8 mouse cellular contexts compared by ENCODE assay signal in genomic region chr4:155220213-155221100, GRCm38 (mm10). TPM values are rescaled to one million over a fixed set of nuclear protein-coding genes. Genes with fewer than 3 reads are reported as not detected.
DNase-seq lines count a peak whose midpoint lies in the region; ATAC-seq and TF ChIP-seq lines count a peak whose summit lies in the region.

No protein-coding gene starts in this region.

- H3K27me3 ChIP-seq in spleen, adult 2 months (ENCODE audit: control insufficient read depth, insufficient read depth, low read length), result no peaks in the 10 kb centered on the region
- no peaks in the 10 kb centered on the region for H3K27me3 ChIP-seq in heart, embryonic 12.5 days (replicated peaks)
- peaks cover 40% of the 10 kb centered on the region for H3K27me3 ChIP-seq in liver, embryonic 12.5 days (replicated peaks)
- no peaks in the 10 kb centered on the region for H3K27me3 ChIP-seq in stomach, embryonic 15.5 days (replicated peaks)

- no peak for TF ChIP-seq POLR2A in spleen, adult 2 months (IDR thresholded peaks at IDR 0.05; ENCODE audit: low read depth, low read length)

- peak overlapping the region; percentile 59 for H3K4me3 ChIP-seq in spleen, adult 2 months (ENCODE audit: extremely low read depth, insufficient read depth, insufficient read length)
- peak overlapping the region; percentile 98 for H3K4me3 ChIP-seq in heart, embryonic 12.5 days
- H3K4me3 ChIP-seq in liver, embryonic 12.5 days, result peak overlapping the region; percentile 70
- H3K4me3 ChIP-seq in stomach, embryonic 15.5 days (replicated peaks), result peak overlapping the region; percentile 79

- peak overlapping the region; percentile 41; the same call in 1 of the 2 replicates for H3K27ac ChIP-seq in spleen, adult 2 months (ENCODE audit: insufficient read depth, low read length)
- H3K27ac ChIP-seq in heart, embryonic 12.5 days (ENCODE audit: poor library complexity, severe bottlenecking), result peak overlapping the region; percentile 80
- H3K27ac ChIP-seq in liver, embryonic 12.5 days, result no peak overlapping the region
- H3K27ac ChIP-seq in stomach, embryonic 15.5 days, result peak overlapping the region; percentile 71; the same call in 1 of the 2 replicates

- peak; percentile 47 for DNase-seq in embryo, embryonic 11 days
- DNase-seq in embryo, embryonic 10 days (ENCODE audit: low spot score), result no peak
- no peak for DNase-seq in spleen, adult 2 months (ENCODE audit: low read depth in 1 of 2, low spot score in 2 of 2)
- DNase-seq in spleen, postnatal 36 days (ENCODE audit: low spot score in 2 of 2), result no peak
- DNase-seq in frontal cortex, postnatal 10 days (ENCODE audit: low spot score in 2 of 2), result no peak

- H3K36me3 ChIP-seq in spleen, adult 2 months (ENCODE audit: control insufficient read depth, insufficient read depth, low read length), result no peaks in the 10 kb centered on the region
- H3K36me3 ChIP-seq in heart, embryonic 12.5 days, result no peaks in the 10 kb centered on the region
- peaks cover 3% of the 10 kb centered on the region; the same call in 1 of the 2 replicates for H3K36me3 ChIP-seq in liver, embryonic 12.5 days
- no peaks in the 10 kb centered on the region for H3K36me3 ChIP-seq in stomach, embryonic 15.5 days

- H3K4me2 ChIP-seq in heart, embryonic 12.5 days, result peak overlapping the region; percentile 97
- peak overlapping the region; percentile 93 for H3K4me2 ChIP-seq in liver, embryonic 12.5 days
- H3K4me2 ChIP-seq in stomach, embryonic 15.5 days, result peak overlapping the region; percentile 88

- peaks cover 50% of the 10 kb centered on the region for H3K4me1 ChIP-seq in spleen, adult 2 months (ENCODE audit: control insufficient read depth, insufficient read depth, insufficient read length)
- H3K4me1 ChIP-seq in heart, embryonic 12.5 days (replicated peaks), result peaks cover 64% of the 10 kb centered on the region
- peaks cover 82% of the 10 kb centered on the region for H3K4me1 ChIP-seq in liver, embryonic 12.5 days
- peaks cover 49% of the 10 kb centered on the region for H3K4me1 ChIP-seq in stomach, embryonic 15.5 days

- 33% methylated on average over 14 of the region's 14 CpGs for WGBS in spleen, adult 2 months
- 10% methylated on average over 14 of the region's 14 CpGs for WGBS in heart, embryonic 12.5 days
- 26% methylated on average over 14 of the region's 14 CpGs for WGBS in liver, embryonic 12.5 days (ENCODE audit: insufficient replicate concordance)
- 6% methylated on average over 14 of the region's 14 CpGs for WGBS in stomach, embryonic 15.5 days

- H3K9ac ChIP-seq in heart, embryonic 12.5 days, result peak overlapping the region; percentile 99
- peak overlapping the region; percentile 76 for H3K9ac ChIP-seq in liver, embryonic 12.5 days
- peak overlapping the region; percentile 90; the same call in 1 of the 2 replicates for H3K9ac ChIP-seq in stomach, embryonic 15.5 days

- TF ChIP-seq CTCF in spleen, adult 2 months (IDR thresholded peaks at IDR 0.05; ENCODE audit: extremely low read depth, insufficient read depth, insufficient read length, insufficient replicate concordance), result no peak

- H3K9me3 ChIP-seq in heart, embryonic 12.5 days (replicated peaks), result no peaks in the 10 kb centered on the region
- H3K9me3 ChIP-seq in liver, embryonic 12.5 days (replicated peaks), result no peaks in the 10 kb centered on the region
- no peaks in the 10 kb centered on the region for H3K9me3 ChIP-seq in stomach, embryonic 15.5 days

- ATAC-seq in heart, embryonic 12.5 days (ENCODE audit: insufficient number of reproducible peaks, low FRiP score), result no peak
- no peak for ATAC-seq in liver, embryonic 12.5 days
- ATAC-seq in stomach, embryonic 15.5 days (ENCODE audit: insufficient read depth, low FRiP score, low read depth), result no peak

RNA-seq across cellular contexts. Expression of gene Ski, which starts 1.9 kb away (rescaled TPM):
- 32.2 and 40.6 TPM in 2 replicates for polyA plus RNA-seq in spleen, adult 2 months (2012; rRNA removed)
- polyA plus RNA-seq in heart, embryonic 12.5 days (2016; fragmentation: Nextera tagmentation; extraction: Ambion mirVana), result 11.9 and 14.0 TPM in 2 replicates
- 3.5 and 3.8 TPM in 2 replicates for polyA plus RNA-seq in liver, embryonic 12.5 days (2016; fragmentation: Nextera tagmentation; extraction: Ambion mirVana)
- polyA plus RNA-seq in stomach, embryonic 15.5 days (2015; fragmentation: Nextera tagmentation; extraction: Ambion mirVana), result 16.2 and 16.6 TPM in 2 replicates

RNA-seq across cellular contexts. Expression of gene Faap20, which starts 29.1 kb away (rescaled TPM):
- polyA plus RNA-seq in spleen, adult 2 months (2012; rRNA removed), result 43.2 and 64.8 TPM in 2 replicates
- polyA plus RNA-seq in heart, embryonic 12.5 days (2016; fragmentation: Nextera tagmentation; extraction: Ambion mirVana), result 61.0 and 65.1 TPM in 2 replicates
- 25.8 and 31.2 TPM in 2 replicates for polyA plus RNA-seq in liver, embryonic 12.5 days (2016; fragmentation: Nextera tagmentation; extraction: Ambion mirVana)
- polyA plus RNA-seq in stomach, embryonic 15.5 days (2015; fragmentation: Nextera tagmentation; extraction: Ambion mirVana), result 64.5 and 65.8 TPM in 2 replicates
